In genomic region chr5:113280138-113280856, GRCm38 (mm10) we compare ENCODE assay signal across 9 mouse cellular contexts. TPM values are rescaled to one million over a fixed set of nuclear protein-coding genes. Genes with fewer than 3 reads are reported as not detected.
A peak's percentile ranks its signal among the peaks of the same experiment; 100 is the strongest.
DNase-seq lines count a peak whose midpoint lies in the region; ATAC-seq lines count a peak whose summit lies in the region.
"Had no signal": no experiment of that assay in that cellular context is flagged by ENCODE, and none has a peak within 500 bp of the region (broad histone marks: within the 10 kb centered on the region; RNA-seq: fewer than 3 reads in every experiment).

No protein-coding gene starts in this region.

- peaks cover 38% of the 10 kb centered on the region for H3K36me3 ChIP-seq in forebrain, embryonic 13.5 days (ENCODE audit: poor library complexity, severe bottlenecking)

- H3K27ac ChIP-seq in forebrain, embryonic 13.5 days: no peak overlapping the region

- peak; percentile 32 for DNase-seq in kidney, adult 11 months
- DNase-seq in kidney, adult 18-20 months: no peak
- peak; percentile 17 to 32 for DNase-seq in kidney, postnatal 36 days
- DNase-seq in lung, postnatal 4 days: peak; percentile 63 to 70
- no peak for DNase-seq in right cerebral cortex, postnatal 36 days (ENCODE audit: low spot score in 2 of 2)
- DNase-seq in thymus, postnatal 4 days: no peak
- DNase-seq in adrenal gland, postnatal 36 days: no peak

- H3K9ac ChIP-seq in forebrain, embryonic 13.5 days: 0 out of 2 replicates have a peak overlapping the region, but pooled peaks have one; percentile 10

- peak overlapping the region; percentile 46 for H3K4me2 ChIP-seq in forebrain, embryonic 13.5 days

- 0 out of 2 replicates have a peak, but pooled peaks cover 10% of the 10 kb centered on the region for H3K4me1 ChIP-seq in forebrain, embryonic 13.5 days

- H3K27me3 ChIP-seq in forebrain, embryonic 13.5 days: peaks cover 6% of the 10 kb centered on the region; the same call in 1 of the 2 replicates

- peak overlapping the region; percentile 22 for H3K4me3 ChIP-seq in forebrain, embryonic 13.5 days
- H3K4me3 ChIP-seq: megakaryocyte, embryonic 14.5 days had no signal

- peak; percentile 65 for ATAC-seq in forebrain, embryonic 13.5 days

- H3K9me3 ChIP-seq in forebrain, embryonic 13.5 days (replicated peaks): no peaks in the 10 kb centered on the region
- H3K9me3 ChIP-seq: megakaryocyte, embryonic 14.5 days had no signal

- 32% methylated on average over 15 of the region's 15 CpGs for WGBS in forebrain, embryonic 13.5 days

RNA-seq across cellular contexts. Expression of gene Sgsm1, which starts 30.3 kb away (rescaled TPM):
- polyA plus RNA-seq in forebrain, embryonic 13.5 days (2015; fragmentation: Nextera tagmentation; extraction: Ambion mirVana): 9.8 and 11.9 TPM in 2 replicates
- total RNA-seq in adrenal gland, postnatal 36 days (2021): 1 to 10 TPM; 7.7 to 8.2 TPM

RNA-seq across cellular contexts. Expression of gene Tmem211, which starts 53.6 kb away (rescaled TPM):
- not detected in 2 replicates for polyA plus RNA-seq in forebrain, embryonic 13.5 days (2015; fragmentation: Nextera tagmentation; extraction: Ambion mirVana)
- total RNA-seq in adrenal gland, postnatal 36 days (2021): not detected

RNA-seq across cellular contexts. Expression of gene 2900026A02Rik, which starts 59.3 kb away (rescaled TPM):
- polyA plus RNA-seq in forebrain, embryonic 13.5 days (2015; fragmentation: Nextera tagmentation; extraction: Ambion mirVana): 4.3 and 5.1 TPM in 2 replicates
- total RNA-seq in adrenal gland, postnatal 36 days (2021): 10 to 100 TPM; 13.2 to 18.5 TPM

Comparison
In these comparisons a context has a peak if more than half of its experiments do, and no peak if none do; other contexts are left out.
1. DNase-seq: peak in kidney, adult 11 months (single experiment), kidney, postnatal 36 days (2 of 2) and lung, postnatal 4 days (2 of 2); none in kidney, adult 18-20 months (single experiment), right cerebral cortex, postnatal 36 days (0 of 2), thymus, postnatal 4 days (single experiment) and adrenal gland, postnatal 36 days (0 of 2).